Mouse (Mus musculus): Measurements from ENCODE around the gene 1700010B08Rik.

DNA sequence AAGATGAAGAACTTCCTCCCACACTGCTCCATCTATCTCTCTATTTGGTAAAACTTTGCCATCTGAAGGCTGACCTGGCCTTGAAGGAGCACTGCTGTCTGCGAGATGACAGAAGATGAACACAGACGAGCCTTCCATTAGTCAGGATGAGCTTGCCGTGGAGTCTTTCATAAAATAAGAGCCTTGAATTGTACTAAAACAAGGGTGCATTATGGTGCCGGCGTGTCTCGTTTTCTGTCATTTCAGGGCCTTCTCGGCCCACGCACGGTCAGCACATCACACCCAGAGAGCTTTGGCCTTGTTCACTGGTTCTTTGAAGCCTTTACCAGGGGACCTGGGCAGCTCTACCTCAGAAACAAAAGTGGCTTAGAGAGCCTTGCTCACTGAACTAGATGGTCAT is 23.5 kb downstream of the 1700010B08Rik start:
- TF ChIP-seq CTCF (IDR thresholded peaks at IDR 0.05; ENCODE audit: extremely low read depth, insufficient read depth, insufficient read length, insufficient replicate concordance) (no peak), POLR2A (IDR thresholded peaks at IDR 0.05; ENCODE audit: low read depth, low read length) (no peak)
